Comparison of ENCODE assay signal across 23 mouse cellular contexts in the genomic region with DNA sequence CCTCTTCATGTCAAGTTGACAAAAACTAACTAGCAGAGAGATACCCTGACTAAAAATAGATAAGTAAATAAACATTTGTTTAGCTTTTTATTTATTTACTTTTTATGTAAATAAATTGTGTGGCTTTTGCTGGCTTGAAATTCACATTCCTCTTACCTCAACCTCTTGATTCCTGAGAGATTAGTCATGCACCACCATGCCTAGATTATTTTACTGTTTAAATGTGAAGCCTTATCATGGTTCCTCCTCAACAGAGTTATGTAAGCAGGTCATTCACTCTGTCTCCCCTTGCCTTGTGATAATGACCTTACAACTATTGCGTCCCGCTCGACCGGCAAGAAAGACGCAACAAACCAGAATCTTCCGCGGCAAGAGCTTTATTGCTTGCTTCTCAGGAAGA. TPM values are rescaled to one million over a fixed set of nuclear protein-coding genes. Genes with fewer than 3 reads are reported as not detected.
A peak's percentile ranks its signal among the peaks of the same experiment; 100 is the strongest.
DNase-seq lines count a peak whose midpoint lies in the region; ATAC-seq and TF ChIP-seq lines count a peak whose summit lies in the region.
"Had no signal": no experiment of that assay in that cellular context is flagged by ENCODE, and none has a peak within 500 bp of the region (broad histone marks: within the 10 kb centered on the region; RNA-seq: fewer than 3 reads in every experiment).

No protein-coding gene starts in this region.

- no peak for ATAC-seq in hindbrain, embryonic 11.5 days (ENCODE audit: low FRiP score)
- ATAC-seq in intestine, embryonic 16.5 days: no peak
- ATAC-seq: activated CD4-positive, CD25-positive, alpha-beta regulatory T cell, adult 4 months; forebrain, embryonic 14.5 days; forebrain, embryonic 16.5 days had no signal

- peak; percentile 66 for DNase-seq in 3T3-L1 (ENCODE audit: low read depth, low spot score)
- no peak for DNase-seq in ES-E14 (ENCODE audit: low read depth, low spot score)
- DNase-seq in NIH3T3 (ENCODE audit: low read depth): peak; percentile 14
- no peak for DNase-seq in hindbrain, embryonic 11.5 days (ENCODE audit: low spot score)
- DNase-seq in lung, postnatal 36 days: no peak
- no peak for DNase-seq in left cerebral cortex, postnatal 36 days (ENCODE audit: low spot score in 2 of 2)
- DNase-seq: adrenal gland, adult 8-10 months; adrenal gland, postnatal 14 days; adrenal gland, postnatal 36 days; cerebellum, adult 11-12 months; cerebellum, adult 2 months; cerebellum, adult 9-10 months; cerebellum, postnatal 10 days; cerebellum, postnatal 25 days had no signal

- peak overlapping the region in 1 of 2 experiments; percentile 20; a peak in 2 of 4 replicates for H3K4me3 ChIP-seq in ES-E14 (ENCODE audit: insufficient read depth in 1 of 2, low read depth in 1 of 2, low read length in 2 of 2, poor library complexity in 1 of 2, severe bottlenecking in 1 of 2)
- no peak overlapping the region for H3K4me3 ChIP-seq in hindbrain, embryonic 11.5 days (ENCODE audit: low read depth, low read length)
- H3K4me3 ChIP-seq in intestine, embryonic 16.5 days (ENCODE audit: low read length): no peak overlapping the region
- H3K4me3 ChIP-seq: embryonic facial prominence, embryonic 10.5 days; embryonic facial prominence, embryonic 12.5 days; erythroblast, embryonic 14.5 days; forebrain, embryonic 10.5 days; forebrain, embryonic 12.5 days had no signal

- intact Hi-C loops in left cerebral cortex, postnatal 36 days (cut with DNase I): no loop called here

- H3K4me2 ChIP-seq in hindbrain, embryonic 11.5 days (replicated peaks; ENCODE audit: low read depth, low read length): no peak overlapping the region
- H3K4me2 ChIP-seq in intestine, embryonic 16.5 days (ENCODE audit: low read depth, low read length): no peak overlapping the region
- H3K4me2 ChIP-seq: embryonic facial prominence, embryonic 12.5 days; forebrain, embryonic 12.5 days had no signal

- H3K4me1 ChIP-seq in ES-E14 (ENCODE audit: control insufficient read depth in 2 of 2, insufficient read depth in 2 of 2, low read length in 2 of 2, poor library complexity in 1 of 2): peaks cover 6 to 12% of the 10 kb centered on the region in 2 experiments
- no peaks in the 10 kb centered on the region for H3K4me1 ChIP-seq in hindbrain, embryonic 11.5 days (replicated peaks; ENCODE audit: control insufficient read depth, insufficient read depth, low read length)
- no peaks in the 10 kb centered on the region for H3K4me1 ChIP-seq in intestine, embryonic 16.5 days (ENCODE audit: control insufficient read depth, insufficient read depth, low read length)
- H3K4me1 ChIP-seq: embryonic facial prominence, embryonic 12.5 days had no signal

- WGBS in hindbrain, embryonic 11.5 days: 95% methylated on average over 7 of the region's 7 CpGs
- 97% methylated on average over 7 of the region's 7 CpGs for WGBS in intestine, embryonic 16.5 days

- in situ Hi-C loops in ES-E14 (cut with MboI; ENCODE audit: low sequenced_read_pairs in 2 of 2, unreplicated experiment in 2 of 2): no loop called here

- H3K36me3 ChIP-seq in ES-E14 (ENCODE audit: control insufficient read depth, insufficient read depth, low read length, poor library complexity, severe bottlenecking): peaks cover 9% of the 10 kb centered on the region; the same call in 1 of the 2 replicates
- H3K36me3 ChIP-seq in hindbrain, embryonic 11.5 days (ENCODE audit: control insufficient read depth, insufficient read depth, low read length): no peaks in the 10 kb centered on the region
- no peaks in the 10 kb centered on the region for H3K36me3 ChIP-seq in intestine, embryonic 16.5 days (ENCODE audit: control insufficient read depth, insufficient read depth, low read length)
- H3K36me3 ChIP-seq: forebrain, embryonic 12.5 days had no signal

- no peaks in the 10 kb centered on the region for H3K9me3 ChIP-seq in ES-E14 (ENCODE audit: control insufficient read depth, insufficient read depth, low read depth, low read length)
- no peaks in the 10 kb centered on the region for H3K9me3 ChIP-seq in hindbrain, embryonic 11.5 days (ENCODE audit: control insufficient read depth, low read length)
- H3K9me3 ChIP-seq in intestine, embryonic 16.5 days (ENCODE audit: control insufficient read depth, low read length): no peaks in the 10 kb centered on the region
- H3K9me3 ChIP-seq: embryonic facial prominence, embryonic 10.5 days; embryonic facial prominence, embryonic 12.5 days; forebrain, embryonic 10.5 days; forebrain, embryonic 12.5 days had no signal

- no peaks in the 10 kb centered on the region for H3K27me3 ChIP-seq in hindbrain, embryonic 11.5 days (ENCODE audit: control insufficient read depth, insufficient read depth, low read length)
- H3K27me3 ChIP-seq in intestine, embryonic 16.5 days (replicated peaks; ENCODE audit: control insufficient read depth, insufficient read depth, low read length): no peaks in the 10 kb centered on the region
- H3K27me3 ChIP-seq: embryonic facial prominence, embryonic 12.5 days; forebrain, embryonic 12.5 days had no signal

- peak overlapping the region; percentile 51 for H3K27ac ChIP-seq in ES-E14 (ENCODE audit: insufficient read depth, low read depth, low read length, poor library complexity, severe bottlenecking)
- H3K27ac ChIP-seq in hindbrain, embryonic 11.5 days (ENCODE audit: low read depth, low read length): no peak overlapping the region
- H3K27ac ChIP-seq in intestine, embryonic 16.5 days (ENCODE audit: low read length): no peak overlapping the region
- H3K27ac ChIP-seq: embryonic facial prominence, embryonic 10.5 days; embryonic facial prominence, embryonic 12.5 days; forebrain, embryonic 10.5 days; forebrain, embryonic 12.5 days had no signal

- 0 out of 2 replicates have a peak overlapping the region, but pooled peaks have one; percentile 7 for H3K9ac ChIP-seq in ES-E14 (ENCODE audit: insufficient read depth, low read depth, low read length, poor library complexity, severe bottlenecking)
- H3K9ac ChIP-seq in hindbrain, embryonic 11.5 days (ENCODE audit: low read depth, low read length): no peak overlapping the region
- H3K9ac ChIP-seq in intestine, embryonic 16.5 days (ENCODE audit: low read depth, low read length): no peak overlapping the region
- H3K9ac ChIP-seq: embryonic facial prominence, embryonic 12.5 days; forebrain, embryonic 12.5 days had no signal

TF ChIP-seq in ES-E14, 5 proteins besides CTCF, POLR2A, EP300 and RAD21:
- TF ChIP-seq ZC3H11A (IDR thresholded peaks at IDR 0.05; ENCODE audit: borderline replicate concordance, low read depth, low read length): no peak
- TF ChIP-seq MAFK (IDR thresholded peaks at IDR 0.05; ENCODE audit: insufficient read depth, low read depth, low read length): no peak
- TF ChIP-seq ZNF384 (IDR thresholded peaks at IDR 0.05; ENCODE audit: low read depth, low read length): no peak
- no peak for TF ChIP-seq HCFC1 (IDR thresholded peaks at IDR 0.05; ENCODE audit: borderline replicate concordance, insufficient read depth, low read length)
- TF ChIP-seq CHD2 (IDR thresholded peaks at IDR 0.05; ENCODE audit: low read depth, low read length): no peak

RNA-seq across cellular contexts. Expression of gene Tfdp2, which starts 32.6 kb away (rescaled TPM):
- 45.6 and 54.9 TPM in 2 replicates for total RNA-seq in ES-E14 (2012; rRNA removed)
- polyA plus RNA-seq in hindbrain, embryonic 11.5 days (2014; fragmentation: Nextera tagmentation; extraction: Ambion mirVana): 81.6 and 84.5 TPM in 2 replicates
- polyA plus RNA-seq in intestine, embryonic 16.5 days (2015; fragmentation: Nextera tagmentation; extraction: Ambion mirVana): 28.2 and 29.7 TPM in 2 replicates
- total RNA-seq in left cerebral cortex, postnatal 36 days (2021): 10 to 100 TPM; 27.3 to 32.4 TPM

RNA-seq across cellular contexts. Expression of gene Gk5, which starts 44.3 kb away (rescaled TPM):
- 12.7 and 13.2 TPM in 2 replicates for total RNA-seq in ES-E14 (2012; rRNA removed)
- polyA plus RNA-seq in hindbrain, embryonic 11.5 days (2014; fragmentation: Nextera tagmentation; extraction: Ambion mirVana): 3.5 and 3.7 TPM in 2 replicates
- polyA plus RNA-seq in intestine, embryonic 16.5 days (2015; fragmentation: Nextera tagmentation; extraction: Ambion mirVana): 3.2 TPM in 2 replicates
- total RNA-seq in left cerebral cortex, postnatal 36 days (2021): 1 to 10 TPM; 3.9 to 4.5 TPM
- polyA plus RNA-seq: erythroblast, embryonic 14.5 days had no signal

Comparison
In these comparisons a context has a peak if more than half of its experiments do, and no peak if none do; other contexts are left out.
1. DNase-seq: peak in 3T3-L1 (single experiment) and NIH3T3 (single experiment); none in ES-E14 (single experiment), hindbrain, embryonic 11.5 days (single experiment), lung, postnatal 36 days (single experiment) and left cerebral cortex, postnatal 36 days (0 of 2).